Mouse (Mus musculus): ENCODE measurements around the gene Dgkd.
A peak's percentile ranks its signal among the peaks of the same experiment; 100 is the strongest.
"Not testable (repeated sequence)": the region's sequence is repeated elsewhere in the genome, so short reads cannot be mapped to it uniquely, and the experiment has no call there.

The Dgkd gene

DNA sequence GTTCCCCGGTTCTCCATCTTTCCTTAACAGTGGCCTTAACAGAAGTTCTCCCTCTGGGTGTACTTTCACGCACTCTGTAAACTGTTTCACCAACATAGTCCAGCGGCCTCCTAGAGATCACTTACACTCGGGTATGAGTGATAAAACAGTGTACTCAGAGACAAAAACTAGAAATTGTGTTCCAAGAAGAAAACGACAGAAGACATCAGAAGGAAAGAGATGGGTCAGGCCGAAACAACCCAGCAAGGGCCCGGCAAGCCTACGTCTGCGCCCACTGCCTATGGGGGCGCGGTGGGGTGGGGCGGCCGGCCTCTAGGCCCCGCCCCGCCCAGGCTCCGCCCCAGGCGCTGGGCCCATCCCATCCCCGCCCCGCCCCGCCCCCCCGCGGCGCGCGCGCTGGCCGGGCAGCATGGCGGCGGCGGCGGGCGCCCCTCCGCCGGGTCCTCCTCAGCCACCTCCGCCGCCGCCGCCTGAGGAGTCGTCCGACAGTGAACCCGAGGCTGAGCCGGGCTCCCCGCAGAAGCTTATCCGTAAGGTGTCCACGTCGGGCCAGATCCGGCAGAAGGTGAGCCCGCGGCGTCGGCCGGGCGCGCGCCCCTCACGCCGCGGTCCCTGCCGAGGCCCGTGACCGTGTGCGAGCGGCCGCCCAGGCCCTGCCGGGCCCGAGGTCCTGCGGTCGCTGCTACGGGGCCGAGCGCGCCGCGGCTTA, at the start of gene Dgkd:
Dgkd (plus strand) TSS at position 396 of the 709 bp plus-strand sequence.
- peak; percentile 54 to 70 for DNase-seq (ENCODE audit: low spot score in 2 of 2)

- DNase-seq (ENCODE audit: low spot score in 2 of 2) = no peak
Observed at GRCm38 (mm10) chr1:87803576-87803975, 49.5 kb upstream of the Dgkd start, which contains the start of gene Sag. Gene Sag (plus strand): TSS chr1:87803680.

GRCm38 (mm10) chr1:87807751-87808150, 45.3 kb upstream of the Dgkd start:
- DNase-seq (ENCODE audit: low spot score in 2 of 2) = no peak

DNA sequence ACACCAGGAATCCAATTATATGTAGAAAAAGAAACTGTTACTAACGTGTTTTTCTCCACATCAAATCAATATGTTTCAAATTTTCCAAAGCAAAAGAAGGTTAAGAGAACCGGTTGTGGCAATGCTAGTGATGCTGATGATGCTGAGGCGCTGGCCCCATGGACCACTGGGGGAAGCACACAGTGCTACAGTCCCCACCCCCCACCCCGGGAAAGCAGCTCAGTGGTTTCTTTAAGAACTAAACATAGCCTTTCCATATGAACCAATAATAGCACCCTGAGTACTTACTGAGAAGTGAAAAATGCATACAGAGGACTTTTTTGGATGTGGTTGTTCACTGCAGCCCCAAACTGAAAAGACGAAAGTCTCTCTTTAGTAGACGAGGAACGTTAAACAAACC, 41.7 kb upstream of the Dgkd start:
- DNase-seq (ENCODE audit: low spot score in 2 of 2) = no peak

DNA sequence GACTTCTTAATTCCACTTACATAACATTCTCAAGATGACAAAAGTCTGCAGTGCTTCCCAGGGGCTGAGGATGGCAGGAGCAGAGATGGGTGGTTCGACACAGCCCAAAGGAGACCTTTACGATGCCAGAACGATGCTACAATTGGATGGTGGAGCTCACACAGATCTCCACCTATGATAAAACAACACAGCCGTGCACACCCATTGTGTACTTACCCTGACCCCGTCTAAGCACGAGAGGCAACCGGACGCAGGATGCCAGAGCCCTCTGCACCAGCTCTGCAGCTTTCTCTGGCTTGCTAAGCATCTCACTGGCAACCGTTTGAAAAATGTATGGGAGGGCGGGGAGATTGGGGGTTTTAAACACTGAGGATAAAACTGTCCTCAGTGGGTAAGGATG, 41.0 kb upstream of the Dgkd start:
- no peak for DNase-seq (ENCODE audit: low spot score in 2 of 2)

DNA sequence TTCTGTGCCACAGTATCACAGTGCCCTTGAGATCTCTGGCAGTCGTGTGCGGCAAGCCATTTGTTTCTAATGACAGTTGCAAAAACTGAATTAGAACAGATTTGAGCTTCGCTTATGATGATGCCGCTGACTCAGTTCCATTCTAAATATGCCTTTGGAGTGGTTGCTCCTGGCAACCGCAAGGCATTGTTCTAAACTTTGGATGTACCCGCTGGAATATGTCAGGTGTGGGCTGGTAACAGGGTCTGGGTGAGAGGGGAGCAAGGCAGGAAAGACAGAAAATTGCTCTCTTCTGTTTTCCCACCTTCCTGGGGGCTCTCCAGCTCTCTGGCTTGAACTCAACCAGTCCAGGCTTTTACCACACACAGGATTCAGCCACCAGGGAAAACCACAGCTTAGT, 39.9 kb upstream of the Dgkd start:
- DNase-seq (ENCODE audit: low spot score in 2 of 2) = no peak

GRCm38 (mm10) chr1:87813681-87814080, 39.4 kb upstream of the Dgkd start:
- no peak for DNase-seq (ENCODE audit: low spot score in 2 of 2)

DNA sequence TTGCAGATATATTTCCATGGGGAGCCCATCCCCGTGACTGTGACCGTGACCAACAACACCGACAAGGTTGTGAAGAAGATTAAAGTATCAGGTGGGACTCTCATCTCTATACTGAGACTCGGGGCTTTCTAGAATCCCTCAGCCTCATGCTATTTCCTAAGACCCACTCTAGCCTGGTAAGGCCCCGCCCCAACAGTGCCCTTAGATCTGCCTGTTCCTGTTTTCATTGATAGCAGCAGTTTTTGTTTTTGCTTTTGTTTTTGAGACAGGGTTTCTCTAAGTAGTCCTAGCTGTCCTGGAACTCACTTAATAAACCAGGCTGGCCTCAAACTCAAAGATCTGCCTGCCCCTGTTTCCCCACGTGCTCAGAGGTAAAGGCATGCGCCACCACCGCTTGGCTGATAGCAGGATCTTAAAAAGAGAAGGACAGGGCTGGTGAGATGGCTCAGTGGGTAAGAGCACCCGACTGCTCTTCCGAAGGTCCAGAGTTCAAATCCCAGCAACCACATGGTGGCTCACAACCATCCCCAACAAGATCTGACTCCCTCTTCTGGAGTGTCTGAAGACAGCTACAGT, 28.6 kb upstream of the Dgkd start:
- DNase-seq (ENCODE audit: low spot score in 2 of 2) = no peak

GRCm38 (mm10) chr1:87825281-87825680, 27.8 kb upstream of the Dgkd start:
- DNase-seq (ENCODE audit: low spot score in 2 of 2) = no peak

- DNase-seq (ENCODE audit: low spot score in 2 of 2) = no peak
Observed at GRCm38 (mm10) chr1:87825991-87826390, 27.1 kb upstream of the Dgkd start.

GRCm38 (mm10) chr1:87826474-87826873, 26.6 kb upstream of the Dgkd start:
- DNase-seq (ENCODE audit: low spot score in 2 of 2) = no peak

DNA sequence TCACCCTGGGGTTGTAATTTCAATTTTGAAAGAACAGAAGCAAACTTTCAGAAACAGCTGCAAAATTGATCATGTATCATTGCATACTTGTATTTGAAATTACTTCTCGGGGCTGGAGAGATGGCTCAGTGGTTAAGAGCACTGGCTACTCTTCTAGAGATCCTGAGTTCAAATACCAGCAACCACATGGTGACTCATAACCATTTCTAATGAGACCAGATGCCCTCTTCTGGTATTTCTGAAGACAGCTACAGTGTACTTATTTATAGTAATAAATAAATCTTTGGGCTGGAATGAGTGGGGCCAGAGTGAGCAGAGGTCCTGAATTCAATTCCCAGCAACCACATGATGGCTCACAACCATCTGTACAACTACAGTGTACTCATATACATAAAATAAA, 25.6 kb upstream of the Dgkd start:
- DNase-seq (ENCODE audit: low spot score in 2 of 2) = not testable (repeated sequence)

DNA sequence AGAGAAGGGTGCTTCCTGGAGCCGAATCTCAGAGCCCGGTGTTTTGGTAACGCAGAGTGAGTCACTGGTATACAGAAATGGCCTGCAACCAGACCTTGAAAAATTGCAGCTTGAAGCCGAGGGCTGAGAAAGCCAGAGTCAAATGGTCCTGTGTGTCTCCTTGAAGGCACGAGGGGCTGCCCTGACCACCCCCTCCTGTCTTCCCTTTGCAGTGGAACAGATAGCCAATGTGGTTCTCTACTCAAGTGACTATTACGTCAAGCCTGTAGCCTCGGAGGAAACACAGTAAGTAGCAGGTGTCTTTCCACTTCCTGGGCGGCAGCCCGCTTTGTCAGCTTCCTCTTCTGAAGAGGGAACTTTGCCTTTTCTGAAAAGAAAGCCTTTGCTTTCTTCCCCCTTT, 24.9 kb upstream of the Dgkd start:
- peak; percentile 40 to 44 for DNase-seq (ENCODE audit: low spot score in 2 of 2)

- DNase-seq (ENCODE audit: low spot score in 2 of 2) = no peak
Observed at GRCm38 (mm10) chr1:87828926-87829580, 24.0 kb upstream of the Dgkd start.

DNA sequence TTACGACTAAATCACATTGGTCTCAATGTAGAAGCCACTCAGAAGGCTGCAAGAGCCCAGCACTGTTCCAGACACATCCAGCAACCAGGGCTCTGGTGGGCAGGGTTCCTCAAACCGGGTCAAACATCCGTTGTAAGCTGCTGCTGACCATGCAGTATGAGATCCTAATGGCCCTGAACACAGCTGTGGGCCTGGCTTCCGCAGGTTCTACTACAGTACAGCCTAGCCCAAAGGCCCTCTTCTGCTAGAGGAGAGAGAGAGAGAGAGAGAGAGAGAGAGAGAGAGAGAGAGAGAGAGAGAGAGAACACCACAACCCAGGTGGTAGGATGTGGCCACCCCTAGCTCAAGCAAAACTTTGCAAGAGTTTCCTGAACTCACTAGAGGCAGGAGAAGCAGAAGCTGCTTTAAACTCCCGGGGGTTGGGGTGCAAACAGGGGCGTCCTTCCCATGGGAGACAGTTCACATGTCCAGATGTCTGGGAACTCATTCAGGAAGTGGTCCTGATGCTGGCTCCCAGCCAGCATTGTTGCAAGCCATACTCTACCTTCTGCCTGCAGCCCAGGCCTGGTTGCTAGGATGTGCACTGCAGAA, 23.4 kb upstream of the Dgkd start:
- no peak for DNase-seq (ENCODE audit: low spot score in 2 of 2)

- no peak for DNase-seq (ENCODE audit: low spot score in 2 of 2)
Observed at GRCm38 (mm10) chr1:87836453-87836852, 16.6 kb upstream of the Dgkd start.

DNA sequence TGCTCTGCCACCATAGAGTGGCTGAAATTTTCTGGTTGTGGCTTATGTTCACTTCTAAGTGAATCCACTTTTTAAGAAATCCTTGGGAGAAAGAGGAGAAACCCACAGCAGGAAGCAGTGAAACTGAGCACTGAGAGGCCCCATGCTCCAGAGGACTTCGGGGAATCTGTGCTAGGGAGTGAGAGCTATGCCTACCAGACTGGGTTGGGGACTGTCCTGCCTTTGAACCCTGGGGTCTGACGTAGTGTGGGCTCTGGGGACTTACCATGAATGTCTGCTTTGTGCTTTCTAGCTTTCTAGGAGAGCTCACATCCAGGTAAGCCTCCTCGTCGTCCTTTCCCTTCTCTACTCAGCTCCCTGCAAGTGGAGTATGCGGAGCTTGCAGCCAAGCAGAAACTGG, 16.1 kb upstream of the Dgkd start:
- DNase-seq (ENCODE audit: low spot score in 2 of 2) = no peak

- DNase-seq (ENCODE audit: low spot score in 2 of 2) = no peak
Observed at GRCm38 (mm10) chr1:87840411-87841208, 12.5 kb upstream of the Dgkd start.

- DNase-seq (ENCODE audit: low spot score in 2 of 2) = peak; percentile 16 to 54
Observed at GRCm38 (mm10) chr1:87846801-87847474, 6.1 kb upstream of the Dgkd start.

DNA sequence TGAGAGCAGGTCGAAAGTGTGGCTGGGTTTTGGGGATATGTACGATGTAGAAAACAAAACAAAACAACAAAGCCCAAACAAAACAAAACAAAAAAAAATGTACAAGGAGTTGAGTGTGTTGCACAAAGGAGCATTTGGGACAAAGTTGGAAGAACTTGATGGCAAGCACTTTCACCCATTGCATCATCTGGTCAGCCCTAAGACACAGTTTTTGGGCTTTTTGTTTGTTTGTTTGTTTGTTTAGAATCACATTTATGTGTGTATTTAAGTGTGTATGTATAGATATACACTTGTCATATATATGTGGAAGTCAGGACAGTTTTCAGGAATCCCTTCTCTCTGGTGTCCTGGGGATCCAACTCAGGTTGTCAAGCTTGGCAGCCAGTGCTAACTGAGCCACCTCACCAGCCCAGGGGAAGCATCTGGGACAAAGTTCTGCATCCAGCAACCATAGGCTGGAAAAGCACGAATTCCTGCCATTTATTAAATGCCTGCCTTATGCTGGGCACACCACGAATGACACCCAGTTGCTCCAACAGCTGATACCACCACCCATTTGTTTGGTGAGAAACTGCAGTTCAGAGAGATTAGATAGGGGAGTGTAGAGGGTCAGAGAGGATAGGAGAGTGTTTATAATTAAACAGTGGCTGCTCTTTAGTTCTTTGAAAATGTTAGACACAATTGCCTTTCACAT, 5.5 kb upstream of the Dgkd start:
- DNase-seq (ENCODE audit: low spot score in 2 of 2) = no peak

Data from spleen, postnatal 14 days (tissue).